Mouse (Mus musculus): ENCODE results near the gene Atg5.

Gene Atg5

GRCm38 (mm10) chr10:44390286-44390685, 122.1 kb downstream of the Atg5 start:
- no peak for DNase-seq (ENCODE audit: low spot score in 2 of 2)

GRCm38 (mm10) chr10:44391509-44392290, 123.5 kb downstream of the Atg5 start:
- no peak for DNase-seq (ENCODE audit: low spot score in 2 of 2)

GRCm38 (mm10) chr10:44392855-44393254, 124.7 kb downstream of the Atg5 start:
- no peak for DNase-seq (ENCODE audit: low spot score in 2 of 2)

GRCm38 (mm10) chr10:44400119-44400518, 132.0 kb downstream of the Atg5 start:
- DNase-seq (ENCODE audit: low spot score in 2 of 2) = no peak

GRCm38 (mm10) chr10:44400602-44401001, 132.4 kb downstream of the Atg5 start:
- no peak for DNase-seq (ENCODE audit: low spot score in 2 of 2)

GRCm38 (mm10) chr10:44401600-44401999, 133.4 kb downstream of the Atg5 start:
- DNase-seq (ENCODE audit: low spot score in 2 of 2) = no peak

- DNase-seq (ENCODE audit: low spot score in 2 of 2) = no peak
These were observed 135.3 kb downstream of the Atg5 start for GRCm38 (mm10) chr10:44403415-44403814.

GRCm38 (mm10) chr10:44409054-44409453, 140.9 kb downstream of the Atg5 start:
- DNase-seq (ENCODE audit: low spot score in 2 of 2) = no peak

GRCm38 (mm10) chr10:44409958-44410357, 141.8 kb downstream of the Atg5 start:
- no peak for DNase-seq (ENCODE audit: low spot score in 2 of 2)
